Mouse (Mus musculus) Patski (cell line): ENCODE data around the gene 4930402H24Rik. TPM values are rescaled to one million over a fixed set of nuclear protein-coding genes. Genes with fewer than 3 reads are reported as not detected.

Experiments
- ATAC-seq: fragments of 100-300 bp; one replicate; pipeline ENCODE4 v1.8.0; 2021
- CTCF ChIA-PET: fragments of 350-600 bp; sonication (Branson Sonifier 250); formaldehyde crosslinking; loops from one replicate; lab custom pipeline; 2022; ENCODE audit warnings: inconsistent platforms; lab: Charles Lee
- POLR2A ChIA-PET: fragments of 350-600 bp; sonication (Branson Sonifier 250); formaldehyde crosslinking; loops from one replicate; lab custom pipeline; 2022; ENCODE audit warnings: antibody characterized with exemption, inconsistent platforms; lab: Charles Lee
- DNase-seq: peaks from one replicate; pipeline ENCODE4 v3.0.0-alpha.2; 2011; ENCODE audit warnings: low read depth, low spot score
- H3K27me3 ChIP-seq: fragments of 371-371 bp; one replicate; pipeline ENCODE4 v1.5.1; 2021
- CTCF ChIP-seq: fragments of 100-300 bp; IDR thresholded peaks from one replicate; pipeline ENCODE4 v1.5.1; 2021
- in situ Hi-C: fragments of 300-500 bp; cut with MboI; formaldehyde crosslinking; loops from 3 replicates; pipeline ENCODE4 v1.11.1; 2018; ENCODE audit warnings: low pct_unique_long_range_greater_than_20kb, mixed read lengths
- polyA plus RNA-seq: library from polyadenylated mRNA; unstranded; gene quantifications from one replicate; pipeline ENCODE4 v1.2.3, GENCODE M21; 2021

Gene 4930402H24Rik
- polyA plus RNA-seq, 1 experiment from 2014 or later, result 50.9 TPM

- DNase-seq, result no peak
- ChIA-PET CTCF (no interaction called here), POLR2A (no interaction called here)
- in situ Hi-C loops, result no loop called here
- H3K27me3 ChIP-seq, result no peaks in the 10 kb centered on the region
- TF ChIP-seq CTCF, result no peak
- no peak for ATAC-seq
These were observed 44.1 kb downstream of the 4930402H24Rik start for GRCm38 (mm10) chr2:130862091-130862490.

GRCm38 (mm10) chr2:130852964-130853363 is 53.2 kb downstream of the 4930402H24Rik start:
- TF ChIP-seq CTCF, result no peak
- POLR2A ChIA-PET, result no interaction called here
- in situ Hi-C loops, result no loop called here
- CTCF ChIA-PET, result interaction anchor here (1.2 kb wide), 1 partner anchor 8 kb away, joined by 3 read pairs; no protein-coding TSS in a partner anchor
- ATAC-seq, result no peak
- DNase-seq, result no peak
- no peaks in the 10 kb centered on the region for H3K27me3 ChIP-seq

GRCm38 (mm10) chr2:130851363-130852246 is 54.6 kb downstream of the 4930402H24Rik start:
- ChIA-PET POLR2A (no interaction called here), CTCF (interaction anchor here (1.2 kb wide), 1 partner anchor 10 kb away, joined by 3 read pairs; no protein-coding TSS in a partner anchor)
- ATAC-seq, result no peak
- no peak for DNase-seq
- no peak for TF ChIP-seq CTCF
- in situ Hi-C loops, result no loop called here
- no peaks in the 10 kb centered on the region for H3K27me3 ChIP-seq

GRCm38 (mm10) chr2:130849688-130850087 is 56.5 kb downstream of the 4930402H24Rik start:
- ChIA-PET CTCF (no interaction called here), POLR2A (no interaction called here)
- no peaks in the 10 kb centered on the region for H3K27me3 ChIP-seq
- ATAC-seq (no peak), DNase-seq (no peak)
- TF ChIP-seq CTCF, result no peak
- in situ Hi-C loops, result no loop called here

- TF ChIP-seq CTCF, result no peak
- POLR2A ChIA-PET, result no interaction called here
- in situ Hi-C loops, result no loop called here
These were observed 57.9 kb downstream of the 4930402H24Rik start for GRCm38 (mm10) chr2:130848313-130848712.

GRCm38 (mm10) chr2:130843623-130844022 is 62.6 kb downstream of the 4930402H24Rik start:
- in situ Hi-C loops, result no loop called here
- no peak for TF ChIP-seq CTCF
- POLR2A ChIA-PET, result no interaction called here
- no peaks in the 10 kb centered on the region for H3K27me3 ChIP-seq
- ATAC-seq (no peak), DNase-seq (no peak)
- CTCF ChIA-PET, result no interaction called here

More at GRCm38 (mm10) chr2:130848313-130848712, 57.9 kb downstream of the 4930402H24Rik start:
- H3K27me3 ChIP-seq, result no peaks in the 10 kb centered on the region
- CTCF ChIA-PET, result no interaction called here
- no peak for ATAC-seq
- no peak for DNase-seq

GRCm38 (mm10) chr2:130840846-130841245 is 65.4 kb downstream of the 4930402H24Rik start:
- ATAC-seq (no peak), DNase-seq (no peak)
- H3K27me3 ChIP-seq, result no peaks in the 10 kb centered on the region
- CTCF ChIA-PET, result interaction anchor here (1.4 kb wide), 1 partner anchor 110 kb away, joined by 3 read pairs; no protein-coding TSS in a partner anchor
- POLR2A ChIA-PET, result no interaction called here
- TF ChIP-seq CTCF, result no peak
- in situ Hi-C loops, result no loop called here

GRCm38 (mm10) chr2:130839874-130840661 is 66.1 kb downstream of the 4930402H24Rik start:
- TF ChIP-seq CTCF, result no peak
- ChIA-PET CTCF (interaction anchor here (1.0 to 1.4 kb wide), 2 partner anchors 16 to 110 kb away, joined by 3 read pairs; no protein-coding TSS in a partner anchor), POLR2A (interaction anchor here (1.0 to 1.1 kb wide), 2 partner anchors 24 to 54 kb away, joined by 3 to 5 read pairs; no protein-coding TSS in a partner anchor)
- in situ Hi-C loops, result no loop called here
- ATAC-seq (peak; percentile 76), DNase-seq (no peak)
- H3K27me3 ChIP-seq, result no peaks in the 10 kb centered on the region

- no peak for ATAC-seq
- no peaks in the 10 kb centered on the region for H3K27me3 ChIP-seq
- in situ Hi-C loops, result no loop called here
- ChIA-PET POLR2A (interaction anchor here (1.0 to 1.1 kb wide), 2 partner anchors 25 to 55 kb away, joined by 3 to 5 read pairs; no protein-coding TSS in a partner anchor), CTCF (interaction anchor here (1.0 kb wide), 2 partner anchors 15 to 37 kb away, joined by 3 read pairs; no protein-coding TSS in a partner anchor)
- no peak for DNase-seq
- TF ChIP-seq CTCF, result no peak
These were observed 66.7 kb downstream of the 4930402H24Rik start for GRCm38 (mm10) chr2:130839528-130839873.

- in situ Hi-C loops, result no loop called here
- no peak for ATAC-seq
- ChIA-PET POLR2A (interaction anchor here (0.6 to 1.1 kb wide), 2 partner anchors 12 to 55 kb away, joined by 3 to 5 read pairs; no protein-coding TSS in a partner anchor), CTCF (interaction anchor here (1.0 kb wide), 2 partner anchors 15 to 37 kb away, joined by 3 read pairs; no protein-coding TSS in a partner anchor)
- no peak for DNase-seq
- no peak for TF ChIP-seq CTCF
- no peaks in the 10 kb centered on the region for H3K27me3 ChIP-seq
These were observed 67.1 kb downstream of the 4930402H24Rik start for GRCm38 (mm10) chr2:130839084-130839483.
